Mouse (Mus musculus): Measurements from ENCODE around the gene Rbm34.

DNA sequence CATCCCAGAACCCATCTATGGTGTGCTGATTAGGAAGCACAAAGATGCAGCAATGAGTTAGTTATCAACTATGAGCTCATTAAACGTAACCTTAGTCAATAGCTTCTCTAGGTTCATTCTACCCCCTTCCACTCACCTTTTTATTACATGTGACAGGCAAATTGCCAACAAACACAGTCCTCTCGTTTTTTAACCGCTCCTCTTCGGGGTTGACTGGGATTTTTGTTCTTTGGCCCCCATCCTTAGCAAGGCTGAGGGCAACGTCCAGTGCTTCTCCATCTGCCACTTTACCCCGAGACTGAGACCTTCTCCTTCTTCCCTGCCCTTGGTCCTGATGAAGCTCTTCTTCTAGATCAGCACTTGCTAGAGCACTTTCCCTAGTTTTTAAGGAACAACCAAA is 5.6 kb downstream of the Rbm34 start:
- TF ChIP-seq GATA1 (IDR thresholded peaks at IDR 0.05; ENCODE audit: borderline replicate concordance, low read length) (no peak), FLI1 (IDR thresholded peaks at IDR 0.05; ENCODE audit: low read length) (no peak)
